Mouse (Mus musculus) spleen, adult 2 months (tissue): ENCODE results near the gene Slc24a2.

ENCODE experiments used
- CTCF ChIP-seq: fragments of 200-500 bp; IDR thresholded peaks from 2 replicates; pipeline ENCODE4 v1.5.1; 2011; ENCODE audit warnings: mild to moderate bottlenecking, inconsistent platforms; ENCODE audit not compliant: insufficient read depth, insufficient read length, insufficient replicate concordance; ENCODE audit errors: extremely low read depth
- POLR2A ChIP-seq: fragments of 200-500 bp; IDR thresholded peaks from 2 replicates; pipeline ENCODE4 v1.6.1; 2011; ENCODE audit warnings: low read depth, low read length, inconsistent platforms

DNA sequence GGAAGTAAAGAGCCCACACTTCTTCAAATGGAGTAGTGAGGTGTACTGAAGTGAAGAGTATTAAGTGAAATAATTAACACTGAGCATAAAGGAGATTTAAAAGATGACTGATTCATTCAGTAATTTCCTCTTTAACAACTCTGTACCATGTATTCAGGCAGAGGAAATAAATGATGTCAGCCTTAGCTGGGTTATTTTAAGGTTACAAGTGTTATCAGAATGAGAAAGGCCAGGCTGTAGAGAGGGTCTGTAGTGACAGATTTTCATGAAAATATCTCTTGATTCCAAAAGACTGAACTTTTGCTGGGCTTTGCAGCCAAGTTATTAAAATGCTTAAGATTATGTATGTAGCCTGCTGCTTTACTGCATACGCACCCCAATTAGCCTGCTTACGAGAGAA, 80.7 kb downstream of the Slc24a2 start:
- no peak for TF ChIP-seq CTCF
- TF ChIP-seq POLR2A: no peak
